Mouse (Mus musculus) G1E-ER4 (cell line): ENCODE measurements around the gene Nlrp5. TPM values are rescaled to one million over a fixed set of nuclear protein-coding genes. Genes with fewer than 3 reads are reported as not detected.

ENCODE experiments used
- GATA1 ChIP-seq: IDR thresholded peaks from one replicate; pipeline ENCODE4 v1.8.0; 2012; ENCODE audit warnings: low read length, inconsistent platforms
- polyA plus RNA-seq: library from polyadenylated mRNA; stranded (reverse); fragments of >175 nt; gene quantifications from 2 replicates; pipeline ENCODE4 v1.2.3, GENCODE M21; 2012

Nlrp5 gene
- not detected in 2 replicates for polyA plus RNA-seq

GRCm38 (mm10) chr7:23385589-23385988, at the start of gene Nlrp5:
TSS of gene Nlrp5 (plus strand) at chr7:23385889.
- no peak for TF ChIP-seq GATA1

Other genes with a start within 250 kb of the Nlrp5 start
- not detected in 2 replicates for gene Gm10662, start 241.4 kb upstream of the Nlrp5 start, polyA plus RNA-seq
- not detected in 2 replicates for gene Vmn1r165, start 168.6 kb upstream of the Nlrp5 start, polyA plus RNA-seq
- not detected in 2 replicates for gene Vmn1r166, start 134.2 kb upstream of the Nlrp5 start, polyA plus RNA-seq
- not detected in 2 replicates for gene Gm6902, start 107.0 kb upstream of the Nlrp5 start, polyA plus RNA-seq
- not detected in 2 replicates for gene Nlrp4e, start 84.7 kb upstream of the Nlrp5 start, polyA plus RNA-seq
- not detected in 2 replicates for gene Vmn1r167, start 121.3 kb downstream of the Nlrp5 start, polyA plus RNA-seq
- gene Vmn1r168, start 153.8 kb downstream of the Nlrp5 start, polyA plus RNA-seq = not detected in 2 replicates
- not detected in 2 replicates for gene Vmn1r169, start 189.6 kb downstream of the Nlrp5 start, polyA plus RNA-seq
- gene Vmn1r170, start 220.3 kb downstream of the Nlrp5 start, polyA plus RNA-seq = not detected in 2 replicates
- gene Vmn1r171, start 244.8 kb downstream of the Nlrp5 start, polyA plus RNA-seq = not detected in 2 replicates